Mouse (Mus musculus) embryonic facial prominence, embryonic 14.5 days (tissue): Measurements from ENCODE around the gene Terb2. TPM values are rescaled to one million over a fixed set of nuclear protein-coding genes. Genes with fewer than 3 reads are reported as not detected.

Experiments used
- ATAC-seq: fragments of 200-750 bp; cut with Nextera tagmentation; 2 replicates; pipeline ENCODE4 v1.8.0; 2017; ENCODE audit warnings: low read depth, moderate number of reproducible peaks, moderate TSS enrichment
- DNase-seq: peaks from one replicate; pipeline ENCODE4 v3.0.0-alpha.2; 2015; ENCODE audit warnings: low spot score
- H3K27ac ChIP-seq: fragments of 300-500 bp; sonication (generic); replicated peaks from 2 replicates; pipeline ENCODE4 v1.5.1; 2014; ENCODE audit warnings: low read depth, mild to moderate bottlenecking, low read length, moderate library complexity
- H3K27me3 ChIP-seq: fragments of 300-500 bp; sonication (generic); replicated peaks from 2 replicates; pipeline ENCODE4 v1.6.1; 2014; ENCODE audit warnings: low read length; ENCODE audit not compliant: control insufficient read depth, insufficient read depth
- H3K36me3 ChIP-seq: fragments of 300-500 bp; sonication (generic); 2 replicates; pipeline ENCODE4 v1.6.1; 2014; ENCODE audit warnings: low read length, mixed read lengths; ENCODE audit not compliant: control insufficient read depth, insufficient read depth
- H3K4me1 ChIP-seq: fragments of 300-500 bp; sonication (generic); 2 replicates; pipeline ENCODE4 v1.6.1; 2014; ENCODE audit warnings: antibody characterized with exemption, low read length; ENCODE audit not compliant: control insufficient read depth, insufficient read depth
- H3K4me2 ChIP-seq: fragments of 300-500 bp; sonication (generic); 2 replicates; pipeline ENCODE4 v1.6.1; 2014; ENCODE audit warnings: low read depth, mild to moderate bottlenecking, low read length, moderate library complexity, mixed read lengths
- H3K4me3 ChIP-seq: fragments of 300-500 bp; sonication (generic); 2 replicates; pipeline ENCODE4 v1.5.1; 2014; ENCODE audit warnings: low read depth, mild to moderate bottlenecking, low read length
- H3K9ac ChIP-seq: fragments of 300-500 bp; sonication (generic); 2 replicates; pipeline ENCODE4 v1.6.1; 2014; ENCODE audit warnings: low read depth, mild to moderate bottlenecking, low read length, moderate library complexity, mixed read lengths
- H3K9me3 ChIP-seq: fragments of 300-500 bp; sonication (generic); 2 replicates; pipeline ENCODE4 v1.6.1; 2016; ENCODE audit warnings: low read length; ENCODE audit not compliant: control insufficient read depth
- WGBS: fragments of 180-500 bp; shearing (Covaris S2); extraction: QIAGEN DNeasy Blood & Tissue Kit; methylation state at CpG from one replicate; pipeline ENCODE4 v1.1.7; 2014; 5-methylcytosine and 5-hydroxymethylcytosine counted together
- polyA plus RNA-seq: library from polyadenylated mRNA; unstranded; fragments of >200 nt; fragmentation: Nextera tagmentation; extraction: Ambion mirVana; gene quantifications from 2 replicates; pipeline ENCODE4 v1.2.1, GENCODE M21; 2014

Gene Terb2
- polyA plus RNA-seq, 1 experiment from 2014 or later: not detected

DNA sequence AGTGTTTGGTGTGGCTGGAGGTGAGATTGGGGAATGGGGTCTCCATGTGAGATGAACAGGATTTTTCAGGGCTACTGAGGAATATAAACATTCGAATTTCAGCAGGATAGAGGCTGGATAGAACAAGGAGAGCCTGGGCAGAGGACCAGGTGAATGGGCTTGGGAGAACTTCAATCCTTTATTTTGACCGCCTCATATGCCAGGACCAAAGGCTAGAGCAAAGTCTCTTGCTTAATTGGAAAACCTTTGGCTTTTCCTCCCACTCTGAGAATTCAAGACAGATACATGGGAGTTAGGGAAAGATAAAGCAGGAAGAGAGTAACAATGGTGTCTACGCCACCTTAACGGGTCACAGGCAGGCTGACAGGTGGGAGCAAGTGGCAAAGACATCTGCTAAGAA is 55.2 kb downstream of the Terb2 start:
- no peaks in the 10 kb centered on the region for H3K9me3 ChIP-seq
- no peak overlapping the region for H3K4me3 ChIP-seq
- no peaks in the 10 kb centered on the region for H3K4me1 ChIP-seq
- no peak overlapping the region for H3K27ac ChIP-seq
- no peaks in the 10 kb centered on the region for H3K36me3 ChIP-seq
- no peaks in the 10 kb centered on the region for H3K27me3 ChIP-seq
- 87% methylated on average over 4 of the region's 4 CpGs for WGBS
- ATAC-seq (no peak), DNase-seq (no peak)
- no peak overlapping the region for H3K4me2 ChIP-seq
- no peak overlapping the region for H3K9ac ChIP-seq

DNA sequence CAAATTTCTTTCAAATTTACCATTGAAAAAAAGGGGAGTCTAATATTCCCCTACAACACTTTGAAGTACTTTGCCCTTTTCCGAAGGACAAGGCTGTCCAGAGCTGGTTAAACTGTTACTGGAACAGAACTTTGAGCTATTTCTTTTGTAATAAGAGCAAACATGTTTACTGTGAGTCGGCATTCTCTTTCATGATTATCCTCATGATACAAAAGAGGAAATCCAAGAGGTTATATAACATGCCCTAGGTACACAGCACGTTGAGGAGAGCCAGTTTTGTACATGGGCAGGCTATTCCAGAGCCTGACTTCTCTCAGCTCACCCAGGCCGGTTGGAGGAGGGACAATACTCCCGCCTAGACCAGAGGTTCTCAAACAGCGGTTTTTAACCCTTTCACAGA is 55.9 kb downstream of the Terb2 start:
- Histone ChIP-seq H3K4me3 (no peak overlapping the region), H3K9me3 (no peaks in the 10 kb centered on the region), H3K27ac (no peak overlapping the region), H3K27me3 (no peaks in the 10 kb centered on the region), H3K9ac (no peak overlapping the region), H3K4me2 (no peak overlapping the region), H3K4me1 (no peaks in the 10 kb centered on the region), H3K36me3 (no peaks in the 10 kb centered on the region)
- ATAC-seq (no peak), DNase-seq (no peak)
- WGBS: 58% methylated on average over 6 of the region's 6 CpGs

DNA sequence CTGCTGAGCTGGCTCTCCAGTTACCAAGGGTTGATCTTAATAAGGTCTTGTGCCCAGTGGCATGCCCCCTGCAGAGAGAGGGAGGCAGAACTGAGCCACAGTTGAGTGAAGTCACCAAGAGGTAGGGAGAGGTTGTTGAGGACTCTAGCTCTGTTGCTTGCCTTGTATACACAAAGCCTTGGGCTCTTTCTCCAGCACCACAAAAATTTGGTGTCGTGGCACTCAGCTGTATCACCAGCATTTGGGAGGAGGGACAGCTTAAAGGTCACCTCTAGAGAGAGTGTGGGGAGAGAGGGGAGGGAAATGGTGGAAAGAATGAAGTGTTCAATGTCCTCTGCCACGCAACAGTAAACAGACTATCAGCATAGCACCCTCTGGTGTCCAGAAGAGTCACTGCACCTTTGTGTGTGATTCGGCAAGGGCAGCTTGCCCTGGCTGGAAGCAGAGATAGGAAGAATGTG is 57.6 kb downstream of the Terb2 start:
- H3K27me3 ChIP-seq: no peaks in the 10 kb centered on the region
- ATAC-seq: peak; percentile 71
- 6% methylated on average over 3 of the region's 3 CpGs for WGBS

DNA sequence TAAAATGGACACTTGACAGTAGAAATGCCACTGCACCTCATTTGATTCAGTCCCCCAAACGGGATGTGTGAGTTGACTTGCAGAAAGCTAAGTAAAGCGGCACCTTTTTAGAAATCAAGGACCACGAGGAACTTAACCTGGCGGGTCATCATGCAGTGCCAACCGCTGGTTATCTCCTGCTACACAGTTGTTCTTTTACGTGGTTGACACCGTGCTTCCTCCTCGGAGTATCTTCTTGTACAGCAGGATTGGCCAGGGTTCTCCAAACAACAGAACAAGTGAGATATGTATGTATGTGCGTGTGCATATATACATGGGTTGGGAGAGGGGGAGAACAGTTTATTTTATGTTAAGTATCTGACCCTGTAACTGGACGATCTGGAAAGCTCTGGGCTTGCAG is 61.7 kb downstream of the Terb2 start:
- 85% methylated on average over 10 of the region's 10 CpGs for WGBS
- DNase-seq (no peak), ATAC-seq (no peak)
- Histone ChIP-seq H3K9me3 (no peaks in the 10 kb centered on the region), H3K27ac (no peak overlapping the region), H3K4me1 (no peaks in the 10 kb centered on the region), H3K9ac (no peak overlapping the region), H3K36me3 (no peaks in the 10 kb centered on the region), H3K27me3 (no peaks in the 10 kb centered on the region), H3K4me3 (no peak overlapping the region), H3K4me2 (no peak overlapping the region)

More for the DNA sequence above, 57.6 kb downstream of the Terb2 start:
- Histone ChIP-seq H3K4me3 (no peak overlapping the region), H3K9me3 (no peaks in the 10 kb centered on the region), H3K27ac (no peak overlapping the region), H3K9ac (no peak overlapping the region), H3K4me2 (no peak overlapping the region), H3K4me1 (no peaks in the 10 kb centered on the region), H3K36me3 (no peaks in the 10 kb centered on the region)
- peak; percentile 77 for DNase-seq

DNA sequence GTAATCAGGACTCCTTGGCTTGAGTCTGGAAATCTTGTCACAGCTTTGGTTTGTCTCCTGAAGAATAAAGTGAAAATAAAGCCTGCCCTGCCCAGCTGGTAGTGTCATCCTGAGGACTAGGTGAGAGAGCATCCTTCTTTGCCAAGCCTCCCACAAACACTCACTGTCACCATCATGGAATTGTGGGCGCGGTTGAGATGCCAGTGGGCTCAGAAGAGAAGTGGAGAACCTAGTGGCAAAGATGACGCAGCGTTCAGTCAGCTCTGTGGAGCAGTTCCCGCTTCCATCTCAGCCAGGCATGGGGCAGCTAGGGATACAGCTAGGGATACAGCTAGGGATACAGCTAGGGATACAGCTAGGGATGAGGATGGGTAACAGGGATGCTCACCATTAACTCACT is 69.9 kb downstream of the Terb2 start:
- 92% methylated on average over 5 of the region's 5 CpGs for WGBS
- no peak overlapping the region for H3K4me3 ChIP-seq
- H3K4me2 ChIP-seq: no peak overlapping the region

More for the DNA sequence above, 69.9 kb downstream of the Terb2 start:
- Histone ChIP-seq H3K9ac (no peak overlapping the region), H3K9me3 (no peaks in the 10 kb centered on the region), H3K4me1 (no peaks in the 10 kb centered on the region), H3K27ac (no peak overlapping the region), H3K36me3 (no peaks in the 10 kb centered on the region), H3K27me3 (no peaks in the 10 kb centered on the region)
- DNase-seq: no peak
- ATAC-seq: no peak

Other genes starting within 250 kb of the Terb2 start
- gene Ctdspl2, start 230.3 kb upstream of the Terb2 start, polyA plus RNA-seq: 46.3 and 51.8 TPM in 2 replicates
- 0.11 and 0.50 TPM in 2 replicates for gene Mageb3, start 230.2 kb upstream of the Terb2 start, polyA plus RNA-seq
- gene Eif3j1, start 157.7 kb upstream of the Terb2 start, polyA plus RNA-seq: 10.9 and 13.1 TPM in 2 replicates
- gene Spg11, start 67.9 kb upstream of the Terb2 start, polyA plus RNA-seq: 9.3 and 9.8 TPM in 2 replicates
- 353 and 386 TPM in 2 replicates for gene B2m, start 38.6 kb upstream of the Terb2 start, polyA plus RNA-seq
- 0.10 TPM in 1 of 2 replicates, not detected in the other for gene Trim69, start 25.6 kb upstream of the Terb2 start, polyA plus RNA-seq
- 0.08 TPM in 1 of 2 replicates, not detected in the other for gene Patl2, start 83 bp upstream of the Terb2 start, polyA plus RNA-seq
- 27.1 and 31.9 TPM in 2 replicates for gene Sord, start 48.5 kb downstream of the Terb2 start, polyA plus RNA-seq
- gene Duox2, start 112.2 kb downstream of the Terb2 start, polyA plus RNA-seq: 0.04 and 0.14 TPM in 2 replicates
- gene Duoxa2, start 112.6 kb downstream of the Terb2 start, polyA plus RNA-seq: 0.71 TPM in 1 of 2 replicates, not detected in the other
- 3.6 and 4.2 TPM in 2 replicates for gene Duoxa1, start 127.5 kb downstream of the Terb2 start, polyA plus RNA-seq
- 0.34 and 0.67 TPM in 2 replicates for gene Duox1, start 129.4 kb downstream of the Terb2 start, polyA plus RNA-seq
- 5.5 and 6.4 TPM in 2 replicates for gene Shf, start 182.9 kb downstream of the Terb2 start, polyA plus RNA-seq
- gene Slc28a2, start 240.2 kb downstream of the Terb2 start, polyA plus RNA-seq: 1.0 and 1.2 TPM in 2 replicates